Mouse (Mus musculus): ENCODE measurements around the gene D930020B18Rik. TPM values are rescaled to one million over a fixed set of nuclear protein-coding genes. Genes with fewer than 3 reads are reported as not detected.

The D930020B18Rik gene
- total and polyA plus RNA-seq, 3 experiments = 0.61 to 0.65 TPM; not detected in 1

DNA sequence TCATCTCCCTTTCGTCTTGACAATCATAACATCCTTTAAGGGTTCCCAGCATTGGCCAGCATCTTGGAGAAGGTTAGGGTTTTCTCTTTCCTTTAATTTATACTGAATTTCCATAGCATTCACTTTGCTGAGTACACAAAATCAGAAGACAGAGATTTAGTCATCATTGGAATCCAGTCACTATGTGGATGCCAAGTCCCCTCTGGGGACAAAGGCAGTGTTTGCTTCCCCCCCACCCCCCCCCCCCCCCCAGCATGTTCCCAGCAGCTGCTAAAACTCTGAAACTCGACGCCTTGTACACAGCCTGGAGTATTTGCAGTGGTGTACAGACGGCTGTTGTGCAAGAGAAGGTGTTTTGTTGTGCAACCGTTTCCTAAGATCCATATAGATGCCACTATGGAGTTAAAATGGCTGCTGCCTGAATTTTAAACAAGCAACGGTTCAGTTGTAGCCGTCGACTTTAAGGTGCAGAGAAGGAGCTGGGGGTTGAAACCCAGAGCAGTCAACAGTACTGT lies 24.3 kb downstream of the D930020B18Rik start:
- DNase-seq (ENCODE audit: low read depth, low spot score) = no peak
- Histone ChIP-seq H3K4me3 (ENCODE audit: control insufficient read depth in 1 of 2, insufficient read depth in 1 of 2, low read depth in 2 of 2, low read length in 2 of 2) (no peak overlapping the region), H3K9ac (ENCODE audit: control insufficient read depth, low read depth, low read length, poor library complexity, severe bottlenecking) (no peak overlapping the region), H3K4me1 (ENCODE audit: control insufficient read depth in 1 of 2, insufficient read depth in 2 of 2, low read length in 2 of 2) (no peaks in the 10 kb centered on the region), H3K36me3 (ENCODE audit: control insufficient read depth in 1 of 2, insufficient read depth in 2 of 2, low read length in 2 of 2) (no peaks in the 10 kb centered on the region), H3K79me2 (ENCODE audit: control insufficient read depth, insufficient read depth, low read length, poor library complexity) (no peaks in the 10 kb centered on the region), H3K27me3 (ENCODE audit: control insufficient read depth in 1 of 2, insufficient read depth in 2 of 2, low read length in 2 of 2) (no peaks in the 10 kb centered on the region), H3K9me3 (replicated peaks; ENCODE audit: insufficient read depth, low read length) (no peaks in the 10 kb centered on the region), H3K27ac (ENCODE audit: control insufficient read depth, low read depth, low read length) (no peak overlapping the region)
- TF ChIP-seq TCF12 (IDR thresholded peaks at IDR 0.05; ENCODE audit: low read depth, low read length) (no peak), HCFC1 (IDR thresholded peaks at IDR 0.05; ENCODE audit: low read depth, low read length) (no peak), JUND (IDR thresholded peaks at IDR 0.05; ENCODE audit: low read depth, low read length) (no peak), POLR2AphosphoS2 (IDR thresholded peaks at IDR 0.05; ENCODE audit: low read length) (no peak), ZKSCAN1 (IDR thresholded peaks at IDR 0.05; ENCODE audit: low read depth, low read length) (no peak), MYC (IDR thresholded peaks at IDR 0.05; ENCODE audit: low read depth, low read length) (no peak), RCOR1 (IDR thresholded peaks at IDR 0.05; ENCODE audit: low read depth, low read length) (no peak), KAT2A (conservative IDR thresholded peaks at IDR 0.05; ENCODE audit: low read depth, low read length) (no peak), CHD1 (IDR thresholded peaks at IDR 0.05; ENCODE audit: low read depth, low read length) (no peak), TAL1 (IDR thresholded peaks at IDR 0.05; ENCODE audit: low read length) (no peak), USF2 (IDR thresholded peaks at IDR 0.05; ENCODE audit: borderline replicate concordance in 1 of 2, insufficient read depth in 1 of 2, low read depth in 1 of 2, low read length in 2 of 2) (no peak), GATA1 (IDR thresholded peaks at IDR 0.05; ENCODE audit: low read depth, low read length) (no peak), POLR2A (IDR thresholded peaks at IDR 0.05; ENCODE audit: control insufficient read depth in 1 of 2, insufficient read depth in 1 of 2, low read depth in 1 of 2, low read length in 2 of 2, poor library complexity in 1 of 2) (no peak)

DNA sequence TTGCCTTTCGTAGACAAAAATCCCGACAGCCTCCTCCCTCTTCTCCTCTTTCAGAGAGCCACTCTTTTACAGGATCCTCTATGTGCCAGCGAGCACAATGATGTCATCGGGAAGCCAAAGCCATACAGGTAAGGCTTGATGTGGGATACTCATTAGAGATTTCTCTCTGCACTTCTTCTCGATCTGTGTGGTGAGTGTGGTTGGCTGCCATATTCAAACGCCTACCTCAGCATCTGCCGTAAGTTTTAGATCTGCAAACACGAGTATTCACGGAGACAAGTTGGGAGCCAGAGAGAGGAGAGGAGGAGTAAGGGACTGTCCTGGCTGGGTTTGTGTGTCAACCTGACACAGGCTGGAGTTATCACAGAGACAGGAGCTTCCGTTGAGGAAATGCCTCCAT lies 27.7 kb downstream of the D930020B18Rik start:
- Histone ChIP-seq H3K4me1 (ENCODE audit: control insufficient read depth in 1 of 2, insufficient read depth in 2 of 2, low read length in 2 of 2) (no peaks in the 10 kb centered on the region), H3K27me3 (ENCODE audit: control insufficient read depth in 1 of 2, insufficient read depth in 2 of 2, low read length in 2 of 2) (no peaks in the 10 kb centered on the region), H3K36me3 (ENCODE audit: control insufficient read depth in 1 of 2, insufficient read depth in 2 of 2, low read length in 2 of 2) (no peaks in the 10 kb centered on the region), H3K4me3 (ENCODE audit: control insufficient read depth in 1 of 2, insufficient read depth in 1 of 2, low read depth in 2 of 2, low read length in 2 of 2) (no peak overlapping the region), H3K79me2 (ENCODE audit: control insufficient read depth, insufficient read depth, low read length, poor library complexity) (no peaks in the 10 kb centered on the region), H3K27ac (ENCODE audit: control insufficient read depth, low read depth, low read length) (no peak overlapping the region), H3K9ac (ENCODE audit: control insufficient read depth, low read depth, low read length, poor library complexity, severe bottlenecking) (no peak overlapping the region), H3K9me3 (replicated peaks; ENCODE audit: insufficient read depth, low read length) (no peaks in the 10 kb centered on the region)
- no peak for TF ChIP-seq UBTF (IDR thresholded peaks at IDR 0.05; ENCODE audit: borderline replicate concordance, insufficient read depth, low read depth, low read length)
- no peak for TF ChIP-seq POLR2AphosphoS5 (IDR thresholded peaks at IDR 0.05; ENCODE audit: borderline replicate concordance, low read depth, low read length)
- TF ChIP-seq MXI1 (IDR thresholded peaks at IDR 0.05; ENCODE audit: low read depth, low read length) = no peak
- no peak for TF ChIP-seq ETS1 (IDR thresholded peaks at IDR 0.05; ENCODE audit: low read depth, low read length)
- no peak for TF ChIP-seq JUND (IDR thresholded peaks at IDR 0.05; ENCODE audit: low read depth, low read length)
- no peak for TF ChIP-seq NRF1 (IDR thresholded peaks at IDR 0.05; ENCODE audit: insufficient read depth, low read depth, low read length, poor library complexity, severe bottlenecking)
- TF ChIP-seq SMC3 (IDR thresholded peaks at IDR 0.05; ENCODE audit: low read depth, low read length) = no peak
- no peak for TF ChIP-seq NELFE (IDR thresholded peaks at IDR 0.05; ENCODE audit: low read depth, low read length)
- TF ChIP-seq ZMIZ1 (IDR thresholded peaks at IDR 0.05; ENCODE audit: low read depth, low read length) = no peak
- no peak for TF ChIP-seq SIN3A (IDR thresholded peaks at IDR 0.05; ENCODE audit: low read length)
- TF ChIP-seq ZC3H11A (IDR thresholded peaks at IDR 0.05; ENCODE audit: low read depth, low read length) = no peak
- DNase-seq (ENCODE audit: low read depth, low spot score) = no peak
